Mouse (Mus musculus): ENCODE data around the gene Dcaf17.
A peak's percentile ranks its signal among the peaks of the same experiment; 100 is the strongest.

- TF ChIP-seq EP300 (IDR thresholded peaks at IDR 0.05; ENCODE audit: low read depth) (peak; percentile 72), CTCF (IDR thresholded peaks at IDR 0.05; ENCODE audit: low read depth) (no peak)
These were observed 41.0 kb downstream of the Dcaf17 start for GRCm38 (mm10) chr2:71096170-71096569.

All from liver, embryonic 14.5 days (tissue).